Mouse (Mus musculus): ENCODE results near the gene Wipi2. TPM values are rescaled to one million over a fixed set of nuclear protein-coding genes. Genes with fewer than 3 reads are reported as not detected.

Wipi2 gene
- total and polyA plus RNA-seq, 3 experiments, result 38.6 to 74.7 (median 53.6) TPM

DNA sequence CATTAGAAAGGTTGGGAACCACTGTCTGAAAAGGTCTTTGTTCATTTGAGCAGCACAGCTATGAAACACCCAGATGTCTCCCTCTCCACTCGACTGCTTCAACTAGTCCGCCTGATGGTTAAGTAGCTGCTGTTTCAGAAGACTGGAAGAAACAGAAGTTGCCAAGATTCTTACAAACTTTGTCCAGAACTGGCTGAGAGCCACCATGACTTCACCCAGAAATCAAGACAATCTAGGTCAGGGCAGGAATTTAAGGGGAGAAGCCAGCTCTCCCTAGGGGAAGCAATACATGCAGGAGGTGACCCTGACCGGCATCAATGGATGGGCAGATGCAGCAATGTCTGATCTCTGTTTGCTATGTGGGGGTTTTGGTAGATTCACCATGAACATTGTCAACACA is 54.4 kb downstream of the Wipi2 start:
- DNase-seq (ENCODE audit: low read depth, low spot score), result no peak
- TF ChIP-seq RAD21 (IDR thresholded peaks at IDR 0.05; ENCODE audit: low read depth, low read length) (no peak), POLR2AphosphoS2 (IDR thresholded peaks at IDR 0.05; ENCODE audit: low read length) (no peak)
- Histone ChIP-seq H3K9ac (ENCODE audit: control insufficient read depth, low read depth, low read length, poor library complexity, severe bottlenecking) (no peak overlapping the region), H3K36me3 (ENCODE audit: control insufficient read depth in 1 of 2, insufficient read depth in 2 of 2, low read length in 2 of 2) (no peaks in the 10 kb centered on the region), H3K4me1 (ENCODE audit: control insufficient read depth in 1 of 2, insufficient read depth in 2 of 2, low read length in 2 of 2) (no peaks in the 10 kb centered on the region), H3K9me3 (replicated peaks; ENCODE audit: insufficient read depth, low read length) (no peaks in the 10 kb centered on the region), H3K4me3 (ENCODE audit: control insufficient read depth in 1 of 2, insufficient read depth in 1 of 2, low read depth in 2 of 2, low read length in 2 of 2) (no peak overlapping the region), H3K27me3 (ENCODE audit: control insufficient read depth in 1 of 2, insufficient read depth in 2 of 2, low read length in 2 of 2) (0 out of 4 replicates have a peak, but pooled peaks cover 0 to under 1% of the 10 kb centered on the region in 2 experiments), H3K79me2 (ENCODE audit: control insufficient read depth, insufficient read depth, low read length, poor library complexity) (no peaks in the 10 kb centered on the region), H3K27ac (ENCODE audit: control insufficient read depth, low read depth, low read length) (no peak overlapping the region)

GRCm38 (mm10) chr5:142682529-142682928 is 55.0 kb downstream of the Wipi2 start:
- Histone ChIP-seq H3K36me3 (ENCODE audit: control insufficient read depth in 1 of 2, insufficient read depth in 2 of 2, low read length in 2 of 2) (no peaks in the 10 kb centered on the region), H3K9ac (ENCODE audit: control insufficient read depth, low read depth, low read length, poor library complexity, severe bottlenecking) (no peak overlapping the region), H3K79me2 (ENCODE audit: control insufficient read depth, insufficient read depth, low read length, poor library complexity) (no peaks in the 10 kb centered on the region), H3K4me1 (ENCODE audit: control insufficient read depth in 1 of 2, insufficient read depth in 2 of 2, low read length in 2 of 2) (no peaks in the 10 kb centered on the region), H3K27ac (ENCODE audit: control insufficient read depth, low read depth, low read length) (no peak overlapping the region), H3K27me3 (ENCODE audit: control insufficient read depth in 1 of 2, insufficient read depth in 2 of 2, low read length in 2 of 2) (0 out of 4 replicates have a peak, but pooled peaks cover 0 to 3% of the 10 kb centered on the region in 2 experiments), H3K9me3 (replicated peaks; ENCODE audit: insufficient read depth, low read length) (no peaks in the 10 kb centered on the region), H3K4me3 (ENCODE audit: control insufficient read depth in 1 of 2, insufficient read depth in 1 of 2, low read depth in 2 of 2, low read length in 2 of 2) (no peak overlapping the region)
- no peak for DNase-seq (ENCODE audit: low read depth, low spot score)
- no peak for TF ChIP-seq MEF2A (IDR thresholded peaks at IDR 0.05; ENCODE audit: extremely low read depth, insufficient replicate concordance, low read depth, low read length, poor library complexity, severe bottlenecking)
- TF ChIP-seq MAFK (IDR thresholded peaks at IDR 0.05; ENCODE audit: borderline replicate concordance, low read depth, low read length), result no peak
- TF ChIP-seq POLR2AphosphoS2 (IDR thresholded peaks at IDR 0.05; ENCODE audit: low read length), result no peak
- no peak for TF ChIP-seq MAZ (IDR thresholded peaks at IDR 0.05; ENCODE audit: low read depth, low read length)
- no peak for TF ChIP-seq ETS1 (IDR thresholded peaks at IDR 0.05; ENCODE audit: low read depth, low read length)
- TF ChIP-seq BHLHE40 (IDR thresholded peaks at IDR 0.05; ENCODE audit: borderline replicate concordance, low read depth, low read length), result no peak
- TF ChIP-seq NELFE (IDR thresholded peaks at IDR 0.05; ENCODE audit: low read depth, low read length), result no peak
- TF ChIP-seq POLR2A (IDR thresholded peaks at IDR 0.05; ENCODE audit: control insufficient read depth in 1 of 2, insufficient read depth in 1 of 2, low read depth in 1 of 2, low read length in 2 of 2, poor library complexity in 1 of 2), result no peak
- no peak for TF ChIP-seq ELF1 (IDR thresholded peaks at IDR 0.05; ENCODE audit: low read depth, low read length)
- TF ChIP-seq KAT2A (conservative IDR thresholded peaks at IDR 0.05; ENCODE audit: low read depth, low read length), result no peak
- TF ChIP-seq SMC3 (IDR thresholded peaks at IDR 0.05; ENCODE audit: low read depth, low read length), result no peak
- no peak for TF ChIP-seq TCF12 (IDR thresholded peaks at IDR 0.05; ENCODE audit: low read depth, low read length)
- TF ChIP-seq USF1 (IDR thresholded peaks at IDR 0.05; ENCODE audit: low read depth, low read length), result no peak
- TF ChIP-seq HCFC1 (IDR thresholded peaks at IDR 0.05; ENCODE audit: low read depth, low read length), result no peak
- TF ChIP-seq CTCF (IDR thresholded peaks at IDR 0.05 in 2 of 3, conservative IDR thresholded peaks at IDR 0.05 in 1 of 3; ENCODE audit: control insufficient read depth in 1 of 3, insufficient read depth in 1 of 3, low read depth in 2 of 3, low read length in 3 of 3, poor library complexity in 1 of 3, severe bottlenecking in 1 of 3), result no peak

Measured in MEL (cell line).